Mouse (Mus musculus) hindbrain, embryonic 12.5 days (tissue): ENCODE measurements around the gene Hoxb9. TPM values are rescaled to one million over a fixed set of nuclear protein-coding genes. Genes with fewer than 3 reads are reported as not detected.

Experiments
- ATAC-seq: fragments of 200-750 bp; cut with Nextera tagmentation; 2 replicates; pipeline ENCODE4 v1.8.0; 2017; ENCODE audit warnings: moderate TSS enrichment; ENCODE audit not compliant: low FRiP score
- H3K27ac ChIP-seq: fragments of 300-500 bp; sonication (generic); 2 replicates; pipeline ENCODE4 v1.5.1; 2016; ENCODE audit warnings: mild to moderate bottlenecking
- H3K27me3 ChIP-seq: fragments of 300-500 bp; sonication (generic); 2 replicates; pipeline ENCODE4 v1.6.1; 2016; ENCODE audit warnings: mild to moderate bottlenecking
- H3K36me3 ChIP-seq: fragments of 300-500 bp; sonication (generic); 2 replicates; pipeline ENCODE4 v1.6.1; 2016; ENCODE audit warnings: mild to moderate bottlenecking
- H3K4me1 ChIP-seq: fragments of 300-500 bp; sonication (generic); 2 replicates; pipeline ENCODE4 v1.6.1; 2016
- H3K4me2 ChIP-seq: fragments of 300-500 bp; sonication (generic); replicated peaks from 2 replicates; pipeline ENCODE4 v1.6.1; 2016; ENCODE audit warnings: mild to moderate bottlenecking
- H3K4me3 ChIP-seq: fragments of 300-500 bp; sonication (generic); 2 replicates; pipeline ENCODE4 v1.5.1; 2016; ENCODE audit warnings: mild to moderate bottlenecking
- H3K9ac ChIP-seq: fragments of 300-500 bp; sonication (generic); 2 replicates; pipeline ENCODE4 v1.6.1; 2016; ENCODE audit warnings: mild to moderate bottlenecking, moderate library complexity
- H3K9me3 ChIP-seq: fragments of 300-500 bp; sonication (generic); replicated peaks from 2 replicates; pipeline ENCODE4 v1.6.1; 2016; ENCODE audit warnings: mild to moderate bottlenecking
- WGBS: fragments of 180-500 bp; shearing (Covaris S2); methylation state at CpG from one replicate; pipeline ENCODE4 v1.1.7; 2016; 5-methylcytosine and 5-hydroxymethylcytosine counted together
- polyA plus RNA-seq: library from polyadenylated mRNA; unstranded; fragments of >200 nt; fragmentation: Nextera tagmentation; extraction: Ambion mirVana; gene quantifications from 2 replicates; pipeline ENCODE4 v1.2.1, GENCODE M21; 2016

The Hoxb9 gene
- polyA plus RNA-seq, 1 experiment from 2014 or later: 0.46 TPM

DNA sequence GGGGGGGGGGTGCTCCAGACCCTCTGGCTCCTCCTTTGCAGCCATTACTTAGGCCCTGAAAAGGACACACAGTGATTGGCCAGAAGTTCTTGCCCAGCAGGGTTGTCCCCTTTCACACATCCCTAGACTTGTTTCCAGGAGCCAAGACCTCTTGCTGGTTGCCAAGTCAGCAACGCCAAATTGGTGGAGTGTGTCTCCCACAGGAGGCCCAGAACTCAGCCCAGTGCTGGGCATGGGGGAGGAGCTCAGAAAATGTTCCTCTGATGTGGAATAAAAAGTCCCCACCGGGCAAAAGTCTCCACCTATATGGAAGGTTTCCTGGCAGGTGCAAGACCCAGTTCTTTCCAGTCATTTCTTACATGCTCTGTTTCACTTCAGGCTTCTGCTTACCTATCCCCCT lies 12.2 kb upstream of the Hoxb9 start:
- 3% methylated on average over 2 of the region's 2 CpGs for WGBS
- Histone ChIP-seq H3K27ac (no peak overlapping the region), H3K36me3 (no peaks in the 10 kb centered on the region), H3K9ac (no peak overlapping the region), H3K9me3 (no peaks in the 10 kb centered on the region), H3K4me3 (no peak overlapping the region), H3K27me3 (peaks cover 100% of the 10 kb centered on the region), H3K4me2 (no peak overlapping the region), H3K4me1 (no peaks in the 10 kb centered on the region; the same call in 1 of the 2 replicates)
- no peak for ATAC-seq

DNA sequence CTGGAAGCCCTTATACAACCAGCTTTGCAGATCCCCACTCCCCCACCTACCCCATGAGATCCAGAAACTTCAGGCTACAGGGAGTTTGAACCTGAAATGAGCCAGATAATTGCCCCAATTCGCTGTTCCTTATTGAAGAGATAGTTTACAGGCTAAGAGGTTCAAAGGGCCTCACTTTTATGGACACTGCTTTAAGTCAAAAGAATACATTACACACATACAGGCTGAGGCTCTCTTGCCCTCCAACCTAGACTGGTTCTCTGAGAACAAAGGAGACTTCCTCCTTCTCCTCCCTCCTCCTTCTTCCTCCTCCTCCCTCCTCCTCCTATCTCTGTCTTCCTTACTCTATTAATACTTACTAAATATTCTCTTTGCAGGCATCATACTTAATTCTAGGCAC lies 11.7 kb upstream of the Hoxb9 start:
- Histone ChIP-seq H3K27ac (no peak overlapping the region), H3K9ac (no peak overlapping the region), H3K4me1 (no peaks in the 10 kb centered on the region; the same call in 1 of the 2 replicates), H3K9me3 (no peaks in the 10 kb centered on the region), H3K4me2 (no peak overlapping the region), H3K27me3 (peaks cover 100% of the 10 kb centered on the region), H3K36me3 (no peaks in the 10 kb centered on the region), H3K4me3 (no peak overlapping the region)
- 0% methylated on average over 1 of the region's 1 CpGs for WGBS
- no peak for ATAC-seq

DNA sequence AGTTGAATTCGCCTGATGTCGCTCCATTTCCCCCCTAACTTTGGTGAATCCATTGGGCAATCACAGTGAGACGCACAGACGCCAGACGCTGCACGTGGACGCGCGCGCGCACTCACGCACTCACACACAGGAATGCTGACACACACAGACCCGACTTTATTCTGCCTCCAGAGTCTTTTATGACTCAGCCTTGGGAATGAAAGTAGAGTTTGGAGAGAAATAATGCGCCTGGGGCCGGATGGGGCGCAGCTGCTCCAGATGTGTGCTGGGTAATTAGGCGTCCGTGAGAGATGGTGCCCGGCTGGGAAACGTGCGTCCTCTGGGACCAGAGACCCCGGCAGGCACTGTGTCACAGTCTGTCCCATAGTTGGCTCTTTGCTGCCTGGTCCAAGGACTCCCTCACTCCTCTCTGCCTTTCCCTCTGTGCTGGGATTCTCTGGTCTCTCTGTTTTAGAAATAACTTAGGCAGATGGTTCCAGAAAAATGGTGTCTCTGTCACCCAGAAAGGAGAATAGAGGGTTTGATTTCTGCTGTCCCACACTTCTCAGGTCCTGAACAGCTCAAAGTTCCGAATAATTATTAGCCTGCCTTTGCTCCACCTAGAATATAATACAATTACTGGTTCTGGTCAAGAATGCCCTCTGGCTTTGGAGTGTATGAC lies 10.8 kb upstream of the Hoxb9 start:
- Histone ChIP-seq H3K4me3 (no peak overlapping the region), H3K4me2 (no peak overlapping the region), H3K9ac (no peak overlapping the region), H3K9me3 (no peaks in the 10 kb centered on the region), H3K27me3 (peaks cover 100% of the 10 kb centered on the region), H3K4me1 (no peaks in the 10 kb centered on the region; the same call in 1 of the 2 replicates), H3K27ac (no peak overlapping the region), H3K36me3 (no peaks in the 10 kb centered on the region)
- no peak for ATAC-seq
- 1% methylated on average over 23 of the region's 23 CpGs for WGBS

DNA sequence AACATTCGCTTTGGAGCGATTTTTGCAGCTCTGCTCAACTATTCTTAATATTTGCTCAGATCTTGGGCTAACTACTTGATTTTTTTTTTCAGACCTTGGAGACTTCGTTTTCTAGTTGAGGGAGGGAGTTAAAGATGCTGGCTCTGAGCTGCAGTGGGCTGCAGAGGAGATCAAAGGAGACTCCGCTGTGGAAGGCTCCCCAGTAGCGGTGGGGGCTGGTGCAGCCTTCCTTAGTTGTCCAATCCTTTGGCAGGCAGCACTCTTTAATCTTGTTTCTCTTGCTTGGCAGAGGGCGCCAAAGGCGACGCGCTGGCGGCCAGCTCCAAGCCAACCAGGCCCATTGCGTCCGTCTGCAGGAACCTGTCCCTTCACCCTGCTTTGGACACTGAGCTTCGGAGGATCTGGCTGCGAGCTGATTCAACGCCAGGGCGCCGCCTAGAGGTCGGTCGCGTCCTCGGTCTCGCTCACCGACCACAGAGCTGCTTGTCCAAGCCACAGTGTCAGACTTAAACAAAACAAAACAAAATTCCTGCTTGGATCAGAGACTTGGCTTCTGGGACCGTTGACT lies 9.8 kb upstream of the Hoxb9 start:
- H3K4me2 ChIP-seq: no peak overlapping the region
- no peak for ATAC-seq

DNA sequence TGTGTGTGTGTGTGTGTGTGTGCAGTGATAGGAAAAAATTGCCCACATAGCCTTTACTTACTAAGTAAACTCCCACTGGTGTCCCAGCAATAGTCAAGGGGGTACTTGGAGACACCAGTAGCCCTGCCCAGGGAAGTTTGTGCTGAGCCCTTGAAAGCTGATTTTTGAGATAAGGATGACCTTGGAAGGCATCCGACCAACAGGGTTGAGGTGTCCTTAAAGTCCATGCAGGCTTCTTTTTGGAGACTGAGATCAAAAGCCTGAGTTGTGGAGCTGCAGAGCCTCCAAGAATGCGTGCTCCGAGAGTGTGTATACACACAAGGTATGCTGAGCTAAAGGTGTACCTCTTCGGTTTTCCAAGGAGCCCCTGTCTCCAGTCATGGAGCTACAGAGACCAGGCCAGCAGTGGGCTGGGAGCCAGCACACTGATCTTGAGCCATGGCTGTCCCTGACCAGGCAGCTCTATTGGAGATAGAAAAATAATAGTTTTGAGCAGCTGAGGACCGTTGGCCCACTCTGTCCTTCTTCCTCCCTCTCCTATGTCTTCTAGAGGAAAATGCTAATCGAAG lies 8.9 kb upstream of the Hoxb9 start:
- Histone ChIP-seq H3K4me2 (no peak overlapping the region), H3K27ac (no peak overlapping the region), H3K27me3 (peaks cover 100% of the 10 kb centered on the region), H3K4me3 (no peak overlapping the region), H3K36me3 (no peaks in the 10 kb centered on the region), H3K9me3 (no peaks in the 10 kb centered on the region), H3K9ac (no peak overlapping the region), H3K4me1 (no peaks in the 10 kb centered on the region; the same call in 1 of the 2 replicates)
- ATAC-seq: no peak
- 7% methylated on average over 6 of the region's 6 CpGs for WGBS

More for the DNA sequence above, 9.8 kb upstream of the Hoxb9 start:
- peaks cover 100% of the 10 kb centered on the region for H3K27me3 ChIP-seq
- no peak overlapping the region for H3K4me3 ChIP-seq
- H3K9ac ChIP-seq: no peak overlapping the region
- H3K9me3 ChIP-seq: no peaks in the 10 kb centered on the region
- H3K4me1 ChIP-seq: no peaks in the 10 kb centered on the region; the same call in 1 of the 2 replicates
- WGBS: 1% methylated on average over 24 of the region's 24 CpGs
- H3K27ac ChIP-seq: no peak overlapping the region
- H3K36me3 ChIP-seq: no peaks in the 10 kb centered on the region

DNA sequence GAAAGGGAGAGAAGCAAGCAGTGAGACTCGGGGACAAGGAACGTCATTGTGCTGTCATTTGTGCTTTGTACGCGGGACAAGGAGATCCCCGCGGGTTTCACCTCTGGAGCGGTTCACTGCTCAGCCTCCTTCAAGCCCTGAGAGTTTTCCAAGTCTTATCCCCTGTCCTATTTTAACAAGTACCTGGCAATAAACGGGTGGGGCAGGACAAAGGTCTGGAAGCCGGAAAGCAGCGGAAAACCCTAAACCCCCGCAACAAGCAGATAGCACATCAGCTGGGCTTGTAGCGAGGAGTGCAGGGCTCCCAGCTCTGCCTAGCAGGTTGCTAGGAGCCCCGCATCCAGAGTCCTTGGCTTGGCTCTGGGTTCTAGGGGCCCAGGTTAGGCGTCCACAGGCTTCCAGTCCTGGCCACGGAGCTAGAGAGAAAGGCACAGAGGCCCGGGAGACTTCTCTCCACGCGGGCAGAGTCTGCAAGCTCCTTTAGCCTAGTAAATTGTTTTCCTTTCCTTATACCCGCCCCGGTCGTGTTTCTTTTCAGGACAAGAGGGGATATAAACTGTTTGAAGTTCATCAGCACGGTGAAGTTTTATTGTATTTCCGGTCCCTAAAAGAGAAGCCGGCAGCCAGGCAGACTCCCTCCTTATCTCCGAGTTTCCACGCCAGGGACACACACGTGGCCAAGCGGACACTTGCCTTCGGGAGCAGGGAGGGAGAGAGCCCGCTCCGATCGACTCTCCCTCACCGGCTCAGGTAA lies 7.4 kb upstream of the Hoxb9 start:
- peaks cover 98% of the 10 kb centered on the region for H3K27me3 ChIP-seq
- H3K9me3 ChIP-seq: no peaks in the 10 kb centered on the region
- no peak overlapping the region for H3K9ac ChIP-seq
- ATAC-seq: no peak
- H3K4me2 ChIP-seq: no peak overlapping the region
- no peaks in the 10 kb centered on the region; the same call in 1 of the 2 replicates for H3K4me1 ChIP-seq
- H3K4me3 ChIP-seq: no peak overlapping the region
- H3K27ac ChIP-seq: no peak overlapping the region
- WGBS: under 1% methylated on average over 33 of the region's 33 CpGs
- no peaks in the 10 kb centered on the region for H3K36me3 ChIP-seq

DNA sequence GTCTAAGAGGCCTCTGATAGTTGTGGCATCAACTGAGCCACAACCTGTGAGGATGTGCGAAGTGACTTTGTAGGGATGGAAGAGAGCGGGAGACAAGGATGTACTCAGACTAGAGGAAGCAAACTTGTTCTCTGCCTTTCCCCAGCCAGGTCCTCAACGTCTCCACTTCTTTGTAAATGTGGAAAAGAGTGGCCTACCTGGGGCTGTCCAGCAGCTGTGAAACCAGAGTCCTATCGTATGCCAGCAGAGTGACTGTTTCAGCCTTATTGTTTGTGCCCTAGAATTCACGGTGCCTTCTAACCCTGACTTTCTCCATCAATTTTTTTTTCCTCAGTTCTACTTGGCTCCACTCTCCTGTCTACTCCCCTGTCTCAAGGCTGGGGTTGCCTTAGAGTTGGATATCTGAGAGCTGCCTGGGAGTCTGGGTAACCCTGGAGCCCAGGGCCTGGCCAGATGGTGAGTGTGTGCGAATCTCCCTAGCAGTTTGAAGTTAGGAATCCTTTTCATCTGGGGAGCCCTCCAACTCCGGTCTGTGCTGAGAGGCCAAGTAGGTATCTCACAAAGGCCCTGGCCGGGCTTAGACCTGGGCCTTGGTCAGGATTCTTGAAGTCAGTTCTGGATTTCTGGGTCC lies 6.8 kb upstream of the Hoxb9 start:
- no peak overlapping the region for H3K27ac ChIP-seq
- H3K4me3 ChIP-seq: no peak overlapping the region
- no peaks in the 10 kb centered on the region; the same call in 1 of the 2 replicates for H3K4me1 ChIP-seq
- no peaks in the 10 kb centered on the region for H3K36me3 ChIP-seq
- ATAC-seq: no peak
- no peak overlapping the region for H3K4me2 ChIP-seq
- WGBS: under 1% methylated on average over 8 of the region's 8 CpGs
- H3K9ac ChIP-seq: no peak overlapping the region
- H3K9me3 ChIP-seq: no peaks in the 10 kb centered on the region
- peaks cover 98% of the 10 kb centered on the region for H3K27me3 ChIP-seq

DNA sequence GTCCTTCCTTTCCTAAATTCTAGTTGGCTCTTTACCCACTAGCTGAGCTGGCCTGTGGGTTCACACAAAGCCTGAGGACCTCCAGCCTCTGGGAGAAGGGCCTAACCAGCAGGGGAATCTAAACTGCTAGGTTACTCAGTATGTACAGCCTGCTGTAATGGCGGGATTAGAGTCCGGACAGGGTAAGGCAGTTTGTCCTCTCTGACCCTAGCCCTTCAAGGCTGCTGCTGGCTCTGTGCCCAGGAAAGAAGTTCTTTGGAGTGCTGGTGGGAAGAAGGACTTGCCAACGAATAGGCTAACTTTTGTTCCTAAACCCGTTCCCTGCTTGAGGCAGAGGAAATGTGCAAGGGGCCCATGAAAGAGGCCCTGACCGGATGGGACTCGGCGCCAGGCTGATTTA lies 5.3 kb upstream of the Hoxb9 start:
- Histone ChIP-seq H3K9ac (no peak overlapping the region), H3K36me3 (no peaks in the 10 kb centered on the region), H3K9me3 (no peaks in the 10 kb centered on the region), H3K4me3 (no peak overlapping the region), H3K4me2 (no peak overlapping the region), H3K4me1 (no peaks in the 10 kb centered on the region), H3K27ac (no peak overlapping the region), H3K27me3 (peaks cover 98% of the 10 kb centered on the region)
- 0% methylated on average over 7 of the region's 7 CpGs for WGBS
- no peak for ATAC-seq

DNA sequence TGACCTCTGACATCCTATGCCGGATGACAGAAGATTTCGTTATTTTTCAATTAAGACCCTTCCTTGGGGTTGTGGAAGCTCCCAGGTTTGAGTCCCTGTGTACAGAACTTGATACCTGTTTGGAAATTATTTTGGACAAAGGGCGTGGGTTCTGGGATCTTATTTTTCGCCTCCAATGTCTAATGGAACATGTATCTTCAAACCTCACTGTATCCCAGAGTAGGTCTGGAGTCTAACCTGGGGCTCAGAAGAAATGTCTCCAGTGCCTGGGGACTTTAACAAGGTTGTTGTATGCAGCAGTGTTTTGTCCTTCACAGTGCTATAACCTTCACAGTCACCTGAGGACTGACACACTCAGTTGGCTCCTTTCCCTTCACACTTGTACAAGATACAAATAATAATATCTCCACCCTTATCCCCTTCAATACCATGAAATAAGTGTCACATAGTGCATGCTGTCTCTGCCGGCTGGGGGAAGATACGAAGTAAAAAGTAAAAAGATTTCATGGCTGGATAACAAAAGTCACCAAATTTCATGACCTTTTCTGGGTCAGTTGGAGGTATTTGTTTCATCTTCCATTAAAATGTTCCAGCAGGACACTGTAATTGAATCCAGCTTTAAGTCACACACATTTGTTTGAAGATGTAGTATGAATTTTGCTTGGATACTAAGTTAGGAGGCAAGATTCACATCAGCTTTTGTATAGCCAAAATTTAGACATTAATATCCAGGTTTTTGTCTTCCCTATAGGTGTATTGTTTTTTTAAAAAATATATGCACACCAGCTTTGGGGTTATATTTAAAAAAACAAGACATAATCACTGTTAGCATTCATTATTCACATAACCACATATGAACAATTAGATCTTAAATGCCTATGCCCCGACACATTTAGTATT lies 4.0 kb upstream of the Hoxb9 start:
- WGBS: 9% methylated on average over 7 of the region's 7 CpGs
- no peak for ATAC-seq
- H3K36me3 ChIP-seq: no peaks in the 10 kb centered on the region
- no peak overlapping the region for H3K4me3 ChIP-seq
- peaks cover 98% of the 10 kb centered on the region for H3K27me3 ChIP-seq
- H3K27ac ChIP-seq: no peak overlapping the region
- no peak overlapping the region for H3K9ac ChIP-seq
- peaks cover 3% of the 10 kb centered on the region; the same call in 1 of the 2 replicates for H3K4me1 ChIP-seq
- no peaks in the 10 kb centered on the region for H3K9me3 ChIP-seq
- no peak overlapping the region for H3K4me2 ChIP-seq

DNA sequence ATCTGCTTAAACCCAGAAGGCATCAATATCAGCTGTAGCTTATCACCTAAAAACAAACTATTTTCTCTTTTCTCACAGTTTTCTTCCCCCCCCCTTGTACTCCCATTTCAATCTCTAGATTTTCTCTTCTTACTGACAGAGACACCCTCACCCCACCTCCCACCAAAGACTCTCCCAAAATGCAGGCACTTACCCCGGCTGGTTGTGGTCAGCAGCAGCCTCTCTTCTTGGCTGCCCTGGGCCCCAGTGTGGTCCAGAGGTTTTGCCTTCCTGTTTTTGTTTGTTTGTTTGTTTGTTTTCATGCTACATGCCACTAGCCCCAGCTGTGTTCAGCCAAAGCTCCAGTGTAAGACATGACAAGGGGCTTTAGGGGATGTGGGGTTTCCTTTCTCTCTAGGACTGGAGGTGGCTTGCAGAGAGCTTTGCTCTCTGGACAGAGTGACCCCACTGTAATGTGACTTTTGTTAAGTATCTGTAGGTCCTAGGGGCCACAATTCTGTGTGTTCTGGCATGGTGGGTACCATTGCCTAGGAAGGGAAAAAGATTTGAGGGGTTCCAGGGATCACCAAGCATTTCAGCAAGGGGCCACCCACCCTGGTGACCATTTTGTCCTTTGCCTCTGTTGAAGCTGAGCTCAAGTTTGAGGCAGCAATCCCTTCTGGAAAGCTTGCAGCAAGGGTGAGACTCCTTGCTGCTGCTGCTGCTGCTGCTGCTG lies 3.1 kb upstream of the Hoxb9 start:
- no peak overlapping the region for H3K9ac ChIP-seq
- 4% methylated on average over 1 of the region's 1 CpGs for WGBS
- no peak overlapping the region for H3K4me3 ChIP-seq
- no peak overlapping the region for H3K4me2 ChIP-seq
- H3K9me3 ChIP-seq: no peaks in the 10 kb centered on the region
- ATAC-seq: no peak
- peaks cover 98% of the 10 kb centered on the region for H3K27me3 ChIP-seq
- peaks cover 6% of the 10 kb centered on the region for H3K4me1 ChIP-seq
- H3K36me3 ChIP-seq: no peaks in the 10 kb centered on the region
- no peak overlapping the region for H3K27ac ChIP-seq

DNA sequence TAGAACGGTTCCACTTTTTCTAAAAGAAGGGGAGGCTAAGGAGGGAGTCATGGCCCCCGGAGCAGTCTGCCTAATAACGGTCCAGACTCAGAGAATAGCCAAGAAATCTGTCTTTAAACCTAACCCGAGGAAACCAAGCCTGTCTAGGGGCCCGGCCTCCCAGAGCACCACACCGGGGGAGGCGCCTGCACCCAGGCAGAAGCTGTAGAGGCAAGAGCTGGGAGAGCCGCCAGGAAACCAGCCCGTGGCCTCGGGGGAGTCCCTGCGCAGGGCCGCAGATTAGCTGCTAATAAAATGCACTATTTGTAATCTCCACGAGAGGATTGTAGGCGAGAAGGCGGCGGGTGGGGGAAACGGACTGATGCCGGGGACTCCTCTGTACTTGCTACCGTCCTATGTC lies 1.4 kb upstream of the Hoxb9 start:
- Histone ChIP-seq H3K4me2 (no peak overlapping the region), H3K4me3 (no peak overlapping the region), H3K27me3 (peaks cover 98% of the 10 kb centered on the region), H3K36me3 (no peaks in the 10 kb centered on the region), H3K27ac (no peak overlapping the region), H3K9ac (no peak overlapping the region), H3K4me1 (peaks cover 6% of the 10 kb centered on the region), H3K9me3 (no peaks in the 10 kb centered on the region)
- WGBS: 1% methylated on average over 19 of the region's 19 CpGs
- ATAC-seq: no peak
